Mouse (Mus musculus) right cerebral cortex, adult 18-20 months (tissue): Measurements from ENCODE around the gene 4930519P11Rik.

Experiments
- DNase-seq: peaks from one replicate; pipeline ENCODE4 v3.0.0; 2022; ENCODE audit warnings: mixed read lengths

4930519P11Rik gene

GRCm38 (mm10) chr2:154580586-154580985, 32.7 kb downstream of the 4930519P11Rik start:
- no peak for DNase-seq

- no peak for DNase-seq
Observed at GRCm38 (mm10) chr2:154577744-154578067, 35.5 kb downstream of the 4930519P11Rik start.

- no peak for DNase-seq
Observed at GRCm38 (mm10) chr2:154576876-154577743, 36.1 kb downstream of the 4930519P11Rik start.

- no peak for DNase-seq
Observed at GRCm38 (mm10) chr2:154574271-154574670, 39.0 kb downstream of the 4930519P11Rik start.

GRCm38 (mm10) chr2:154572996-154573395, 40.2 kb downstream of the 4930519P11Rik start:
- no peak for DNase-seq

- DNase-seq, result no peak
Observed at GRCm38 (mm10) chr2:154571976-154572375, 41.3 kb downstream of the 4930519P11Rik start.

- DNase-seq, result no peak
Observed at GRCm38 (mm10) chr2:154571266-154571665, 42.0 kb downstream of the 4930519P11Rik start.

- no peak for DNase-seq
Observed at GRCm38 (mm10) chr2:154570666-154571065, 42.6 kb downstream of the 4930519P11Rik start.

- peak; percentile 96 for DNase-seq
Observed at GRCm38 (mm10) chr2:154569836-154570286, 43.4 kb downstream of the 4930519P11Rik start, which contains the start of gene E2f1. TSS of gene E2f1 (minus strand) at chr2:154569892.

GRCm38 (mm10) chr2:154569071-154569748, 44.0 kb downstream of the 4930519P11Rik start:
- no peak for DNase-seq

GRCm38 (mm10) chr2:154568329-154569070, 44.7 kb downstream of the 4930519P11Rik start:
- no peak for DNase-seq

GRCm38 (mm10) chr2:154567766-154568165, 45.5 kb downstream of the 4930519P11Rik start:
- DNase-seq, result no peak

GRCm38 (mm10) chr2:154566641-154567040, 46.6 kb downstream of the 4930519P11Rik start:
- no peak for DNase-seq

- peak; percentile 51 for DNase-seq
Observed at GRCm38 (mm10) chr2:154565562-154565961, 47.7 kb downstream of the 4930519P11Rik start.

- DNase-seq, result no peak
Observed at GRCm38 (mm10) chr2:154563612-154564170, 49.5 kb downstream of the 4930519P11Rik start.
